Mouse (Mus musculus) telencephalon, adult 2 months (tissue): ENCODE results near the gene Exoc3l.

ENCODE experiments used
- DNase-seq: peaks from one replicate; pipeline ENCODE4 v3.0.0-alpha.2; 2011; ENCODE audit warnings: low read depth, low spot score

The Exoc3l gene

DNA sequence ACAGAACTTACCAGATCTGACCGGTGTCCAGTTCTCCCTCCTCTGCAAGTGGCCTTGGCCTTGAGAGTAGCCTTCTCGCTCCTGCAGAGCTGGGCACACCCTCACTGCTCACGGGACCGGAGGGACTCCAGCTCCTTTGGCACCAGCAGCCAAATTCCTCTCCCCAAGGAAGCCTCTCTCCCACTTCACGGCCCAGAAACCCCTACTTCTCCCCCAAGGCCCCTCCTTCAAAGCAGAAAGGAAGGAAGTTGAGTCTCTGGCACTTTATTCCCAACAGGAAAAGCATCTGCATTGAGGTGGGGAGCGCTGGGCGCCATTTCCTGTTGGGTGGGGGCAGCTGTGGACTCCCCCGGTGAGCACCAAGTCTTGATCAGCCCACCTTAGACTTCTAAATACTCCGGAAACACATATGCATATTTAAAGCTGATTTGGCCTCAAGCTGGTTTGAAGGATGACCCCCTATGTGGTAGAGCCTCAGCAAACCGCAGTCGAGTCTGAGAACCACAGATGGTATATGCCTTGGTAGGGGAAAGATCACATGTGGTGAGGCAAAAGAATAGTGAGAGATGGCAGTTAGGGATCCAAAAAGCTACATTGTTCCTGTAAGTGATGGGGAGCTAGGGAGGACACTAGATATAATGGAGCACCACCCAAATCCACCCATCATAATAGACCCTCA lies at the start of gene Exoc3l:
Gene Exoc3l, minus strand, starts transcription at position 207 of the 679 bp plus-strand sequence.
- DNase-seq = no peak

- no peak for DNase-seq
These were observed 49.4 kb upstream of the Exoc3l start for GRCm38 (mm10) chr8:105345061-105345975.

DNA sequence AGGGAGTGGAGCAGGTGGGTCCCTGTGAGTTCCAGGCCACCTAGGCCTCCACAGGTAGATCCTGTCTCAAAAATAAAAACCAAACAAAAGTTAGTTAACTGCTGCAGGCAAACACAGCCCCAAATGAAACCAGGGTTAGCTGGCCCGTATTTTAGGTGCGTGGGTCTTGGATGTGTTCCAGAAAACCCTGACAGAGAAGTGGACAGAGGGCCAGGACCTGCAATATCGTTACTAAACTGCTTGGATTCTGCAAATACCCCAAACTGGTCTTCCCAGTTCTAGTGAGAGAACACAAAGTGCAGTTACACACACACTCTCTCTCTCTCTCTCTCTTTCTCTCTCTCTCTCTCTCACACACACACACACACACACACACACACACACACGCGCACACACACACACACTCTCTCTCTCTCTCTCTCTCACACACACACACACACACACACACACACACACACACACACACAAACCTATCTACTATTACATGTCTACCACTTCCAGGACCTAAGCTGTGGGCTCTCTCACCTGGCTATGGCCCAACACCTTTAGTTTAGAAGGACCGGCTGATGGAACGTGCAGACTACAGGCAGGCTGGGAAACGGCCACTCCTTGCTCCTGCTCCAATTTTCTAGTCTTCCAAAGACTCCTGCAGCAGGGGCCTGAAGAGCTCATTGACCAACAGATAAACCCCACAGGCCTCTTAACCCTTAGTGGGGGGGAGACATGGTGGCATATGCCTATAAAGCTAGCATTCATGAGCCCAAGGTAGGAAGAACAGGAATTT lies 48.1 kb upstream of the Exoc3l start:
- no peak for DNase-seq

GRCm38 (mm10) chr8:105342768-105343167 lies 46.9 kb upstream of the Exoc3l start:
- no peak for DNase-seq

DNA sequence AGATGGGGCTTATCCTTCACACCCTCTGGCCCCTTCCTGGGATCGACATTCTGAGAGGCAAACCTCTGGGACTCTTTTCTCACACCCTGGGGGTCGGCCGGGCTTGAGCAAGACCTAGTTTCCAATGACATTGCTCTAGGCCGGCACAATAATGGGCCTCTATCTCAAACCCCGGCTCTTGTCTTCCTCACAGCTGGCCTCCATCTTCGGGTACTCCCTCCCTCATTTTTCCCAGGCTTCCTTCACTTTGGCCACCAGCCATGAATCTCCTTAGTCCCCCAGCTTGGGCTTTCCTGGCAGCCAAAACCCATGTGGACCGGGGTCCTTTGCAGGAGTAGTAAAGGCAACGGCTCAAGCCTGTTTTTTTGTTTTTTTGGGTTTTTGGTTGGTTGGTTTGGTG lies 45.5 kb upstream of the Exoc3l start:
- DNase-seq = no peak

DNA sequence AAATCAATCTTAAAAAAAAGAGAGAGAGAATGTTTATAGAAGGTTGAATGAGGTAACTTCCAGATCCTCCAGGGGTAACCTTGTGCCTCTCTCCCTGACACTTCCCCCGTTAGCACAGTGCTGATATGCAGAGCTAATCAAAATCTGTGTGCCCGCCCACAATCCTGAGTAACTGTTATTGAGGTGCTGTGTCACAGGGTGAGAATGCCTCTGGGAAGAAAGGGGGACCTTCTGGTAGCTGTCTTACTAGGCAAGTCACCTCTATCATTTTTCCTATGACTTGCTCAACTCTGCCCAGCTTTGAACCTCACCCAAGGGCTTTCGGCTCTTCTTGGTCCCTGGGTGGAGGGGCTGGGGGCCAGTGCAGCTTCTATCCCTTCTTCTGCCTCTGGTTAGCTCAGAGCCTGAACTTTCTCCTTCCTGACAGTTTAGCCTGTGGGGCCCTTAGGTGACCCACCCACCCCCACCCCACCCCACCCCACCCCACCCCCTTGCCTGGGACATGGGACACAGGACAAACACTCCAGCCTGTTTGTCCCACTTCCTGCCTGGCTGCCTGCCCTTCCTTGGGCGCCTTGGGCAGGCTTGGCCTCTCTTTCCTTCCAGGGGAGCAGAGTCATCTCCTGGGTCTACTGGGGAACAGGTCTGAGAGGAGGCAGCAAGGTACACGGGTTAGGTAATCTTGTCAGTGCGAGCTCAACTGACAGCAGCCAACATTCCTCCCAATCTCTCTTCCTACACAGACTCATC lies 44.2 kb upstream of the Exoc3l start:
- DNase-seq = no peak

DNA sequence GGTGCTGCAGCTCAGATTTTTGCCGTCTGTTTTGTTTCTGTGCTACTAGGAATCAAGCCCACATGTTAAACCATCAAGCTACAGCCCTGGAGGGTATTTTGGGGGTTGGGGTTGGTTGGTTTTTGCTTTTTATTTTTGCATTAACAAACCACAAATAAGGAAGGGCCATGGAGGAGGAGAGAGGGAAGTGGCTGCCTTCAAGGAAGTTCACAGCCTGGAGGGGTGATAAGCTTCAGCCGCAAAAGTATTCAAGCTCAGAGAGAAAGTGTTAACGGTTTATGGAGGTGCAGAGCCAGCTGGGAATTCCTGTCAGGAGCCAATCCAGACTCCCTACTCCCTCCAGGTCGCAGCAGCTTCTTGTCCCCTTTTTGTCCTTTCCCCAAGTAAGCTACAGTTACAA lies 43.1 kb upstream of the Exoc3l start:
- DNase-seq = no peak

DNA sequence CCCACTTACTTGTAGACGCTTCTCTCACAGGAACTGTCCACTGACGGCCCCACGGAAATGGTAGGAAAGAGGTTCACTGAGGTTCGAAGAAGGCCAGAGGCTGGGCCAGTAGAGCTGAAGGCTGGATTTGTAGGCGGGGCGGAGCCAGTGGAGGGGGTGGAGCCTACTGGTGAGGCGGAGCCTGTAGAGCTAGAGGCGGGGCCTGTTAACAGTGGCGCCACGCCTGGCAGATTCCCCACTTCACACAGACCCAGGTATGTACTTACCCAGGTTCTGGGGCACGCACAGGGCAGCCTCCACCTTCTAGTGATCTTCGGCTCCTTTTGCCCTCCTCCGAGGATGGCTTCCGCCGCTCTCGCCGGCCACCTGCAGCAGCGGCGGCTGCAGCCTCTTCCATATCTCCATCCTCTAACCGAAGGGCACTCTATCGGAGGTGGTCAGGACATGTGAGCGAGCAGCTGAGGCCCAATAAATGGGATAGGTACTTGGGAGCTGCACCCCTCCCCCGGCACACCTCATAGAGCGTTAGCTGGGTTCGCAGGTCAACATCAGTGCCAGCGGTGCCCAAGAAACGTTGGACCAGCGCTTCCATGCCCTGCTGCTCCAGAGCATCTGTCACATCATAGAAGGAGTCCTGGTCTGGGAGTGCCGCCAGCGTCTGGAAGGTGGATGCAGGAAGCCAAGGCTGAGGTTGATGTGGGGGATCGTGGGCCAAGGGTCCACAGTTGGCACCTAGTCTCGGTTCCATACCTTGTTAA lies 40.7 kb upstream of the Exoc3l start:
- DNase-seq = no peak

DNA sequence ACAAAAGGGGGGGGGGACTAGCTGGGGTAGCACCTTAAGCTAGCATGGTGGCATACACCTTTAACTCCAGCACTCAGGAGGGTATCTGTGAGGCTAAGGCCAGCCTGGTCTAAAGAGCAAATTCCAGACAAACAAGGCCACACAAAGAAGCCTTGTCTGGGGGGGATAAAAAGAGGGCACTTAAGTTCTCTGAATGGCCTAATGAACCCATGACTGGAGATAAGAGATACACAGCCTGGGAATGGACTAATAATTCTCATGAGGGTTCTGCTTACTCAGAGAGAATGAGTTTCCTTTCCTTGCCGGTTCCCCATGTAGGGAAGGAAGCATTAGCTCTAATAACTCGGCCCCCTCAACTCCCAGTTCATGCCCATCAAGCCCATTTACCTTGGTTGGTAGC lies 36.6 kb upstream of the Exoc3l start:
- no peak for DNase-seq

DNA sequence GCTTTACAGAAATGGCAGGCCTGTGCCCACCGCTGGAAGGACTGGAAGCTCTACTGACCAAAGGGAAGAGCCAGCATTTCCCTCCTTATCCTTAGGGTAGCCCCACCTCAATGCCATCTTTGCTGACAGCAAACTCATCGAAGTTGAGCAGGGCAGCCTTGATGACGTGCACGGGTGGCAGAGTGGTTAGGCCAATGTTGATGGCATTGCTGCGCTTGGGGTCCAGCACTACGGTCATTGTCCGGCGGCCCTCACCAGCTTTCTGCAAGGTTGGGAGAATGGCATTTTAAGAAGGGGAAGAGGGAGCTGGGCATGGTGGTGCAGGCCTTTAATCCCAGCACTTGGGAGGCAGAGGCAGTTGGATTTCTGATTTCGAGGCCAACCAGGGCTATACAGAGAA lies 36.0 kb upstream of the Exoc3l start:
- DNase-seq = no peak

DNA sequence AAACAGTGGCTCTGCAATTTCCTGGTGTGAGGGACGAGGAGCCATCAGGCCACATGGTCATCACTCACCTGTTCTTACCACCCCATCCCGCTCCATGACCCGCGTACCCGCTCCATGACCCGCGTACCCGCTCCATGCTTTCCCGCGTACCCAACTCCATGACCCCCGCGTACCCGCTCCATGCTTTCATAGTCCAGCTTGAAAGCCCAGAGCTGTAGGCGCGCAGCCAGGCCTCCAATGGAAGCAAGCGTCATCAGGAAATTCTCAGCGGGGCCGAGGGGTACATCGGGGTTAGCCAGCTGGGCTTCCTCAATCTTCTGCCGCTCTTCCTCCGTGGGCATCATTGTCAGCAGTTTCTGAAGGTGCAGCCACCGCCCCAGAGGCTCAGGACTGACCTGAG lies 35.6 kb upstream of the Exoc3l start:
- no peak for DNase-seq

DNA sequence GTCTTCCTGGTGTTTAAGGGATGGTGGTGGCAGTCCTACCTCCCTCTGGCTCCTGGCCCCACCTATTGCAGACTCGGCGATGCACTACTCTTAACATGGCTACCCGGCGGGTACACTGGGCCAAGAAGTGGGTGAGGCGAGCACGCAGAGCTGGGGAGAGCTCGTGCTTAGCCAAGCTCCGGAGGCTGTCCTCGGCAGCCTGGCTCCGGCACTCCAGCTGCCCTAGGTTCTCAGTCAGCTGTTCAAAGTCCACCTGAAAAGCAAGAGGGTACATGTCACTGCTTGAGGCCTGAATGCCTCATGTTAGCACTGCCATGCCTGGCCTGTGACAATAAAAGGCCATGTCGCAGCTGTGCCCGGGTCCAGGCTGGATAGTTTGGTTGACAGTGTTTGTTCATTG lies 34.4 kb upstream of the Exoc3l start:
- DNase-seq = no peak

DNA sequence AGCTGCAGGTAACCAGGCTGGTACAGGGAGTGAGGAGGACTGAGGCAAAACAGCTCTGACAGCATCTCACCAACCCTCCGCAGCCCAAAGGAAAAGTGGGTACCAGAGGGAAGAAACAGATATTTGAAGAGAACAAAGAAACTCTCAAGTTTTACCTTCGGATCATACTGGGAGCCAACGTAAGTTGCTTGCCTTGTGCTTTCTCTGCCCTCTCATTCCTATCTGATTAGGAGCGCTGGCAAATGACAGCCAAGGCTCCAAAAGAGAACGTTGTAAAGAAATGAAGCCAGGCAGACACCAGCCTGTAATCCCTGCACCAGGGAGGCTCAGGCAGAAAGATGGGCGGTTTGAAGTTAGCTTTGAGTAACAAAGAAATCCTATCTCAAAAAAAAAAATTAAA lies 31.1 kb upstream of the Exoc3l start:
- DNase-seq = no peak

DNA sequence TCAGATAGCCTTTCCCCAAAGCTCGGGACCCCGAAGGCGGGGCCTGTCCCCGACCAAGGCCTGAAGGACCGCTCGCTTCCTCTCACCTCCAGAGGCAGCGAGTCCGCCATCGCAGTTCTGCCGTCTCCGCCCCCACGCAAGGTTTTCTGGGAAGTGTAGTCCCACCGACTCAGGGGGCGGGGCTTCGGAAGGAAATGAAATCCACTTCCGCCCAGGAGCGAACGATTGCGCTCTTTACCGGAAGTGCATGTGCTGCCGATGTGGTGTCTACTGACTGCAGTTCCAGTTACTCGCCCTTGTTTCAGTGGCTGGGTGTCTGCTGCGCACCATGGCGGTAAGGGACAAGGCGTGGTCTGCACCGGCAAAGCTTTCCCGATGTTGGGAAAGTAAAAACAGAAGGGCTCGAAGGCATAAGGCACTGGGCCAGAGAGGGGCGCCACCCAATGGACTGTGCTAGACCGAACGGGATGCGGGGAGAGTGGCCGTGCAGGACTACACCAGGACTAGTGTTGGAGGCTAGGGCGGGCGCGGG lies 30.3 kb upstream of the Exoc3l start, which contains the start of the genes Lrrc29 and Tmem208:
Gene Lrrc29, minus strand, starts transcription at position 138 of the 532 bp plus-strand sequence.
Gene Tmem208, plus strand, starts transcription at position 214 of the 532 bp plus-strand sequence.
- DNase-seq = peak; percentile 95

GRCm38 (mm10) chr8:105325641-105326093 lies 29.8 kb upstream of the Exoc3l start:
- DNase-seq = no peak

GRCm38 (mm10) chr8:105323183-105323582 lies 27.3 kb upstream of the Exoc3l start:
- DNase-seq = no peak

GRCm38 (mm10) chr8:105318662-105319190 lies 22.8 kb upstream of the Exoc3l start:
- DNase-seq = no peak

DNA sequence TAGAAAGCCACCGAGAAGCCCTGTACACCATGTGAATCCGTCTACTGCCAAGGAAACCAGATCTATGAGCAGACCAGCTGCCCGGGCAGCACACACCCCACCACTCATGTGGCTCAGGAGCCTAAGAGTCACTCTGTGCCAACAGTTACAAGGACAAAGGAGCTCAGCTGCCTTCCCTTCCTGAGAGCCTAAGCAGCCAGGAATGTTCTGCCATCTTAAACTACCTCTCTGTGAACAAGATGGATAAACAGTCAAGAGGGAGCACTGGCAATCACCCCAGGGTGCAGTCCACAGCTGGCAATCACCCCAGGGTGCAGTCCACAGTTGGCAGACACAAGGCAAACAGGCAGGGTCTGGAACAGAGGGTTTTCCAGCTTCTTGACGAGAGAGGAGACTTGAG lies 22.0 kb upstream of the Exoc3l start:
- DNase-seq = no peak

GRCm38 (mm10) chr8:105315073-105315769 lies 19.3 kb upstream of the Exoc3l start:
- DNase-seq = no peak
